Mouse (Mus musculus) CD4-positive naive resting alpha-beta T cell, adult 57 days (primary cell): ENCODE results near the gene Far2. TPM values are rescaled to one million over a fixed set of nuclear protein-coding genes. Genes with fewer than 3 reads are reported as not detected.

Experiments used
- total RNA-seq: library from RNA; stranded (reverse); gene quantifications from one replicate; pipeline ENCODE4 v1.2.4, GENCODE M21; 2023

Far2 gene
- total RNA-seq = not detected

GRCm38 (mm10) chr6:148046881-148047649 lies at the start of gene Far2:
Gene Far2 (plus strand): TSS chr6:148047259.

GRCm38 (mm10) chr6:148211897-148212680 lies 165.0 kb downstream of the Far2 start, which contains the start of gene Ergic2:
Gene Ergic2 (minus strand): TSS chr6:148212374.

Other genes starting within 250 kb of the Far2 start
- gene Ergic2, start 165.1 kb downstream of the Far2 start, total RNA-seq = 97.8 TPM